Mouse (Mus musculus): ENCODE results near the gene Sdk2. TPM values are rescaled to one million over a fixed set of nuclear protein-coding genes. Genes with fewer than 3 reads are reported as not detected.

Gene Sdk2
- total RNA-seq, 2 experiments from 2014 or later: 5.5 to 10.1 TPM

GRCm38 (mm10) chr11:113788183-113788789 lies 278.6 kb downstream of the Sdk2 start:
- no peak for DNase-seq

GRCm38 (mm10) chr11:113787432-113788182 lies 279.2 kb downstream of the Sdk2 start:
- no peak for DNase-seq

- no peak for DNase-seq
These were observed 279.8 kb downstream of the Sdk2 start for GRCm38 (mm10) chr11:113787009-113787408.

GRCm38 (mm10) chr11:113786395-113786794 lies 280.5 kb downstream of the Sdk2 start:
- DNase-seq: no peak

- peak; percentile 57 for DNase-seq
These were observed 281.3 kb downstream of the Sdk2 start for GRCm38 (mm10) chr11:113785406-113786171.

- no peak for DNase-seq
These were observed 282.0 kb downstream of the Sdk2 start for GRCm38 (mm10) chr11:113784656-113785396.

- DNase-seq: no peak
These were observed 284.4 kb downstream of the Sdk2 start for GRCm38 (mm10) chr11:113782496-113782895.

- no peak for DNase-seq
These were observed 284.8 kb downstream of the Sdk2 start for GRCm38 (mm10) chr11:113782006-113782405.

GRCm38 (mm10) chr11:113779680-113780041 lies 287.2 kb downstream of the Sdk2 start:
- no peak for DNase-seq

GRCm38 (mm10) chr11:113778733-113779679 lies 287.8 kb downstream of the Sdk2 start:
- peak; percentile 50 for DNase-seq

GRCm38 (mm10) chr11:113777878-113778464 lies 288.9 kb downstream of the Sdk2 start:
- DNase-seq: no peak

GRCm38 (mm10) chr11:113776851-113777511 lies 289.9 kb downstream of the Sdk2 start:
- DNase-seq: no peak

- DNase-seq: no peak
These were observed 292.1 kb downstream of the Sdk2 start for GRCm38 (mm10) chr11:113774773-113775172.

GRCm38 (mm10) chr11:113773191-113773590 lies 293.7 kb downstream of the Sdk2 start:
- DNase-seq: no peak

GRCm38 (mm10) chr11:113771187-113771586 lies 295.7 kb downstream of the Sdk2 start:
- no peak for DNase-seq

GRCm38 (mm10) chr11:113768356-113768755 lies 298.5 kb downstream of the Sdk2 start:
- no peak for DNase-seq

GRCm38 (mm10) chr11:113767285-113767684 lies 299.6 kb downstream of the Sdk2 start:
- DNase-seq: no peak

GRCm38 (mm10) chr11:113766284-113766985 lies 300.4 kb downstream of the Sdk2 start:
- no peak for DNase-seq

GRCm38 (mm10) chr11:113764132-113764849 lies 302.6 kb downstream of the Sdk2 start:
- DNase-seq: no peak

Measured in gastrocnemius, postnatal 10 days (tissue).